Mouse (Mus musculus): ENCODE results near the gene Psd4.

Gene Psd4

GRCm38 (mm10) chr2:24386158-24386963 lies 19.0 kb downstream of the Psd4 start:
- peak; percentile 89 for DNase-seq

GRCm38 (mm10) chr2:24386964-24387320 lies 19.6 kb downstream of the Psd4 start:
- DNase-seq, result peak; percentile 40

GRCm38 (mm10) chr2:24387361-24388283 lies 20.2 kb downstream of the Psd4 start:
- DNase-seq, result peak; percentile 15

GRCm38 (mm10) chr2:24393251-24393650 lies 25.9 kb downstream of the Psd4 start:
- DNase-seq, result no peak

GRCm38 (mm10) chr2:24397115-24397514 lies 29.7 kb downstream of the Psd4 start:
- DNase-seq, result no peak

GRCm38 (mm10) chr2:24400711-24401110 lies 33.3 kb downstream of the Psd4 start:
- DNase-seq, result no peak

GRCm38 (mm10) chr2:24405345-24406012 lies 38.1 kb downstream of the Psd4 start:
- peak; percentile 59 for DNase-seq

GRCm38 (mm10) chr2:24407701-24408485 lies 40.5 kb downstream of the Psd4 start:
- DNase-seq, result no peak

GRCm38 (mm10) chr2:24409166-24409565 lies 41.8 kb downstream of the Psd4 start:
- DNase-seq, result peak; percentile 71

GRCm38 (mm10) chr2:24413172-24413571 lies 45.8 kb downstream of the Psd4 start:
- no peak for DNase-seq

- no peak for DNase-seq
These were observed 46.3 kb downstream of the Psd4 start for GRCm38 (mm10) chr2:24413677-24414076.

GRCm38 (mm10) chr2:24416668-24417067 lies 49.3 kb downstream of the Psd4 start:
- no peak for DNase-seq

GRCm38 (mm10) chr2:24417106-24417505 lies 49.7 kb downstream of the Psd4 start:
- no peak for DNase-seq

- DNase-seq, result no peak
These were observed 50.2 kb downstream of the Psd4 start for GRCm38 (mm10) chr2:24417564-24417963.

GRCm38 (mm10) chr2:24421211-24421863 lies 54.0 kb downstream of the Psd4 start:
- DNase-seq, result no peak

- no peak for DNase-seq
These were observed 55.4 kb downstream of the Psd4 start for GRCm38 (mm10) chr2:24422815-24423214.

- no peak for DNase-seq
These were observed 58.2 kb downstream of the Psd4 start for GRCm38 (mm10) chr2:24425630-24426029.

GRCm38 (mm10) chr2:24427866-24428675 lies 60.7 kb downstream of the Psd4 start:
- DNase-seq, result no peak

GRCm38 (mm10) chr2:24429806-24430205 lies 62.4 kb downstream of the Psd4 start:
- no peak for DNase-seq

- no peak for DNase-seq
These were observed 67.3 kb downstream of the Psd4 start for GRCm38 (mm10) chr2:24434670-24435069.

GRCm38 (mm10) chr2:24435699-24436098 lies 68.3 kb downstream of the Psd4 start:
- no peak for DNase-seq

Data from thymus, postnatal 25 days (tissue).